Mouse (Mus musculus) ZHBTc4 (cell line): Measurements from ENCODE around the gene Lypla2.
"Not testable (repeated sequence)": the region's sequence is repeated elsewhere in the genome, so short reads cannot be mapped to it uniquely, and the experiment has no call there.

Experiments
- DNase-seq: peaks from one replicate; pipeline ENCODE4 v3.0.0-alpha.2; 2011; ENCODE audit warnings: low read depth, low spot score

Lypla2 gene

GRCm38 (mm10) chr4:135972556-135972906, at the start of gene Lypla2:
TSS of gene Lypla2 (minus strand) at chr4:135972626.
- peak; percentile 77 for DNase-seq

GRCm38 (mm10) chr4:136021549-136022047, 49.2 kb upstream of the Lypla2 start, which contains the start of gene Eloa:
TSS of gene Eloa (minus strand) at chr4:136021763.
- peak; percentile 100 for DNase-seq

- peak; percentile 32 for DNase-seq
Measured at GRCm38 (mm10) chr4:136020743-136021548, 48.5 kb upstream of the Lypla2 start.

- DNase-seq: no peak
Measured at GRCm38 (mm10) chr4:136016059-136016602, 43.7 kb upstream of the Lypla2 start.

GRCm38 (mm10) chr4:136010586-136010985, 38.2 kb upstream of the Lypla2 start:
- DNase-seq: no peak

- DNase-seq: no peak
Measured at GRCm38 (mm10) chr4:136008782-136009447, 36.5 kb upstream of the Lypla2 start.

- no peak for DNase-seq
Measured at GRCm38 (mm10) chr4:136006821-136007220, 34.4 kb upstream of the Lypla2 start.

- DNase-seq: no peak
Measured at GRCm38 (mm10) chr4:136004921-136005320, 32.5 kb upstream of the Lypla2 start.

GRCm38 (mm10) chr4:136004107-136004675, 31.8 kb upstream of the Lypla2 start:
- no peak for DNase-seq

GRCm38 (mm10) chr4:135995118-135995517, 22.7 kb upstream of the Lypla2 start:
- no peak for DNase-seq

- no peak for DNase-seq
Measured at GRCm38 (mm10) chr4:135993941-135994340, 21.5 kb upstream of the Lypla2 start.

GRCm38 (mm10) chr4:135987714-135988113, 15.3 kb upstream of the Lypla2 start:
- no peak for DNase-seq

GRCm38 (mm10) chr4:135986943-135987710, 14.7 kb upstream of the Lypla2 start, which contains the start of gene Pithd1:
TSS of gene Pithd1 (minus strand) at chr4:135987264.
- peak; percentile 97 for DNase-seq

GRCm38 (mm10) chr4:135986301-135986942, 14.0 kb upstream of the Lypla2 start:
- DNase-seq: no peak

- no peak for DNase-seq
Measured at GRCm38 (mm10) chr4:135985769-135986168, 13.3 kb upstream of the Lypla2 start.

GRCm38 (mm10) chr4:135985193-135985592, 12.8 kb upstream of the Lypla2 start:
- DNase-seq: no peak

GRCm38 (mm10) chr4:135984556-135984955, 12.1 kb upstream of the Lypla2 start:
- DNase-seq: no peak

GRCm38 (mm10) chr4:135981524-135982063, 9.2 kb upstream of the Lypla2 start:
- no peak for DNase-seq

GRCm38 (mm10) chr4:135980223-135980622, 7.8 kb upstream of the Lypla2 start:
- not testable (repeated sequence) for DNase-seq

GRCm38 (mm10) chr4:135976146-135976545, 3.7 kb upstream of the Lypla2 start:
- no peak for DNase-seq
